Mouse (Mus musculus): ENCODE measurements around the gene Ccdc142. TPM values are rescaled to one million over a fixed set of nuclear protein-coding genes. Genes with fewer than 3 reads are reported as not detected.

Gene Ccdc142
- 13.9 TPM in 2 replicates for polyA plus RNA-seq (2012; rRNA removed)

GRCm38 (mm10) chr6:83101316-83101687, at the start of gene Ccdc142, which contains the start of gene Gm42688:
Gene Ccdc142 (plus strand): TSS chr6:83101601.
Gene Gm42688 (plus strand): TSS chr6:83101617.

GRCm38 (mm10) chr6:83054074-83054851, 47.1 kb upstream of the Ccdc142 start, which contains the start of gene Aup1:
Gene Aup1 (plus strand): TSS chr6:83054521.

GRCm38 (mm10) chr6:83054871-83055431, 46.5 kb upstream of the Ccdc142 start, which contains the start of gene Htra2:
Gene Htra2 (minus strand): TSS chr6:83055273.

GRCm38 (mm10) chr6:83057790-83058189, 43.6 kb upstream of the Ccdc142 start, which contains the start of gene Dqx1:
Gene Dqx1 (plus strand): TSS chr6:83057844.

GRCm38 (mm10) chr6:83070247-83070310, 31.3 kb upstream of the Ccdc142 start, which contains the start of gene Tlx2:
Gene Tlx2 (minus strand): TSS chr6:83070293.

GRCm38 (mm10) chr6:83077630-83078323, 23.6 kb upstream of the Ccdc142 start, which contains the start of gene Pcgf1:
Gene Pcgf1 (plus strand): TSS chr6:83077869.

GRCm38 (mm10) chr6:83086121-83087035, 15.0 kb upstream of the Ccdc142 start, which contains the start of gene Lbx2:
Gene Lbx2 (plus strand): TSS chr6:83086367.

GRCm38 (mm10) chr6:83108762-83109668, 7.6 kb downstream of the Ccdc142 start, which contains the start of gene Mrpl53:
Gene Mrpl53 (plus strand): TSS chr6:83109040.

GRCm38 (mm10) chr6:83115011-83115671, 13.7 kb downstream of the Ccdc142 start, which contains the start of gene Mogs:
Gene Mogs (plus strand): TSS chr6:83115496.

GRCm38 (mm10) chr6:83120930-83121862, 19.8 kb downstream of the Ccdc142 start, which contains the start of gene Wbp1:
Gene Wbp1 (minus strand): TSS chr6:83121559.

GRCm38 (mm10) chr6:83125331-83125730, 23.9 kb downstream of the Ccdc142 start, which contains the start of gene Ino80b:
Gene Ino80b (minus strand): TSS chr6:83125431.

GRCm38 (mm10) chr6:83134951-83135513, 33.6 kb downstream of the Ccdc142 start, which contains the start of gene Rtkn:
Gene Rtkn (plus strand): TSS chr6:83135463.

GRCm38 (mm10) chr6:83156259-83156684, 54.9 kb downstream of the Ccdc142 start, which contains the start of the genes Wdr54 and 1700003E16Rik:
Gene Wdr54 (minus strand): TSS chr6:83156397.
Gene 1700003E16Rik (plus strand): TSS chr6:83156404.

Other genes with a start within 250 kb of the Ccdc142 start
- gene Sema4f, start 161.8 kb upstream of the Ccdc142 start, polyA plus RNA-seq (2012; rRNA removed): 30.8 and 31.4 TPM in 2 replicates
- gene M1ap, start 154.7 kb upstream of the Ccdc142 start, polyA plus RNA-seq (2012; rRNA removed): 0.05 and 0.61 TPM in 2 replicates
- gene Dok1, start 68.1 kb upstream of the Ccdc142 start, polyA plus RNA-seq (2012; rRNA removed): 1.7 and 2.2 TPM in 2 replicates
- 5.8 and 6.2 TPM in 2 replicates for gene Loxl3, start 67.4 kb upstream of the Ccdc142 start, polyA plus RNA-seq (2012; rRNA removed)
- gene Aup1, start 47.1 kb upstream of the Ccdc142 start, polyA plus RNA-seq (2012; rRNA removed): 260 and 270 TPM in 2 replicates
- gene Htra2, start 46.3 kb upstream of the Ccdc142 start, polyA plus RNA-seq (2012; rRNA removed): 86.0 and 91.4 TPM in 2 replicates
- gene Dqx1, start 43.8 kb upstream of the Ccdc142 start, polyA plus RNA-seq (2012; rRNA removed): 0.70 and 0.74 TPM in 2 replicates
- gene Tlx2, start 31.3 kb upstream of the Ccdc142 start, polyA plus RNA-seq (2012; rRNA removed): 1.2 TPM in 1 of 2 replicates, not detected in the other
- 53.5 and 53.6 TPM in 2 replicates for gene Pcgf1, start 23.7 kb upstream of the Ccdc142 start, polyA plus RNA-seq (2012; rRNA removed)
- gene Lbx2, start 15.2 kb upstream of the Ccdc142 start, polyA plus RNA-seq (2012; rRNA removed): 0.16 and 0.57 TPM in 2 replicates
- 13.6 and 13.9 TPM in 2 replicates for gene Gm42688, start within 50 bp of the Ccdc142 start, polyA plus RNA-seq (2012; rRNA removed)
- 103 and 111 TPM in 2 replicates for gene Mrpl53, start 7.4 kb downstream of the Ccdc142 start, polyA plus RNA-seq (2012; rRNA removed)
- 45.7 and 48.5 TPM in 2 replicates for gene Mogs, start 13.9 kb downstream of the Ccdc142 start, polyA plus RNA-seq (2012; rRNA removed)
- gene Wbp1, start 20.0 kb downstream of the Ccdc142 start, polyA plus RNA-seq (2012; rRNA removed): 152 and 163 TPM in 2 replicates
- gene Ino80b, start 23.8 kb downstream of the Ccdc142 start, polyA plus RNA-seq (2012; rRNA removed): 37.3 and 39.4 TPM in 2 replicates
- gene Rtkn, start 33.9 kb downstream of the Ccdc142 start, polyA plus RNA-seq (2012; rRNA removed): 13.7 and 18.2 TPM in 2 replicates
- 25.6 and 26.5 TPM in 2 replicates for gene Wdr54, start 54.8 kb downstream of the Ccdc142 start, polyA plus RNA-seq (2012; rRNA removed)
- 8.3 TPM in 2 replicates for gene 1700003E16Rik, start 54.8 kb downstream of the Ccdc142 start, polyA plus RNA-seq (2012; rRNA removed)
- 230 and 248 TPM in 2 replicates for gene Dctn1, start 64.3 kb downstream of the Ccdc142 start, polyA plus RNA-seq (2012; rRNA removed)
- 0.41 and 1.3 TPM in 2 replicates for gene Slc4a5, start 118.2 kb downstream of the Ccdc142 start, polyA plus RNA-seq (2012; rRNA removed)
- 17.9 and 20.7 TPM in 2 replicates for gene Mthfd2, start 224.3 kb downstream of the Ccdc142 start, polyA plus RNA-seq (2012; rRNA removed)
- 21.3 and 21.8 TPM in 2 replicates for gene Mob1a, start 224.4 kb downstream of the Ccdc142 start, polyA plus RNA-seq (2012; rRNA removed)
- gene Bola3, start 247.5 kb downstream of the Ccdc142 start, polyA plus RNA-seq (2012; rRNA removed): 20.9 and 27.3 TPM in 2 replicates

Data from central nervous system, embryonic 18 days (tissue).